27 mouse cellular contexts compared by ENCODE assay signal in genomic region chr12:104814291-104814690, GRCm38 (mm10). TPM values are rescaled to one million over a fixed set of nuclear protein-coding genes. Genes with fewer than 3 reads are reported as not detected.
A peak's percentile ranks its signal among the peaks of the same experiment; 100 is the strongest.
DNase-seq lines count a peak whose midpoint lies in the region; ATAC-seq and TF ChIP-seq lines count a peak whose summit lies in the region.
"Had no signal": no experiment of that assay in that cellular context is flagged by ENCODE, and none has a peak within 500 bp of the region (broad histone marks: within the 10 kb centered on the region; RNA-seq: fewer than 3 reads in every experiment).

No protein-coding gene starts in this region.

- H3K27me3 ChIP-seq in kidney, embryonic 15.5 days = 0 out of 2 replicates have a peak, but pooled peaks cover 3% of the 10 kb centered on the region
- H3K27me3 ChIP-seq in intestine, embryonic 16.5 days (replicated peaks; ENCODE audit: control insufficient read depth, insufficient read depth, low read length) = no peaks in the 10 kb centered on the region
- H3K27me3 ChIP-seq in limb, embryonic 14.5 days (ENCODE audit: control insufficient read depth, insufficient read depth, low read length) = peaks cover 25% of the 10 kb centered on the region; the same call in 1 of the 2 replicates
- H3K27me3 ChIP-seq: embryonic facial prominence, embryonic 13.5 days; heart, embryonic 12.5 days; midbrain, embryonic 13.5 days; neural tube, embryonic 15.5 days had no signal

- peaks cover 48% of the 10 kb centered on the region for H3K4me1 ChIP-seq in kidney, embryonic 15.5 days
- H3K4me1 ChIP-seq in intestine, embryonic 16.5 days (ENCODE audit: control insufficient read depth, insufficient read depth, low read length) = peaks cover 16% of the 10 kb centered on the region; the same call in 1 of the 2 replicates
- H3K4me1 ChIP-seq in limb, embryonic 14.5 days (ENCODE audit: control insufficient read depth, insufficient read depth, low read length) = peaks cover 48% of the 10 kb centered on the region

- no peak overlapping the region for H3K9ac ChIP-seq in kidney, embryonic 15.5 days
- no peak overlapping the region for H3K9ac ChIP-seq in intestine, embryonic 16.5 days (ENCODE audit: low read depth, low read length)
- H3K9ac ChIP-seq in limb, embryonic 14.5 days (ENCODE audit: low read depth, low read length, severe bottlenecking) = no peak overlapping the region
- H3K9ac ChIP-seq: embryonic facial prominence, embryonic 13.5 days; heart, embryonic 12.5 days; midbrain, embryonic 13.5 days; neural tube, embryonic 15.5 days had no signal

- H3K36me3 ChIP-seq in kidney, embryonic 15.5 days = no peaks in the 10 kb centered on the region
- H3K36me3 ChIP-seq in intestine, embryonic 16.5 days (ENCODE audit: control insufficient read depth, insufficient read depth, low read length) = no peaks in the 10 kb centered on the region
- no peaks in the 10 kb centered on the region for H3K36me3 ChIP-seq in limb, embryonic 14.5 days (ENCODE audit: control insufficient read depth, insufficient read depth, low read length)
- H3K36me3 ChIP-seq: embryonic facial prominence, embryonic 13.5 days; heart, embryonic 12.5 days; midbrain, embryonic 13.5 days; neural tube, embryonic 15.5 days had no signal

- TF ChIP-seq POLR2A in limb, embryonic 14.5 days (IDR thresholded peaks at IDR 0.05; ENCODE audit: borderline replicate concordance, extremely low read depth, insufficient read depth, insufficient read length) = no peak

- ATAC-seq in kidney, embryonic 15.5 days (replicated peaks; ENCODE audit: low FRiP score) = peak; percentile 52; the same call in 1 of the 2 replicates
- peak; percentile 26; the same call in 1 of the 2 replicates for ATAC-seq in intestine, embryonic 16.5 days
- peak; percentile 66 for ATAC-seq in limb, embryonic 14.5 days (ENCODE audit: low FRiP score, low read depth)
- ATAC-seq: forebrain, embryonic 16.5 days; hindbrain, embryonic 16.5 days; midbrain, embryonic 13.5 days had no signal

- no peak overlapping the region for H3K27ac ChIP-seq in kidney, embryonic 15.5 days
- no peak overlapping the region for H3K27ac ChIP-seq in intestine, embryonic 16.5 days (ENCODE audit: low read length)
- H3K27ac ChIP-seq in limb, embryonic 14.5 days (replicated peaks; ENCODE audit: low read depth, low read length) = no peak overlapping the region; the same call in 1 of the 2 replicates
- H3K27ac ChIP-seq: embryonic facial prominence, embryonic 13.5 days; heart, adult 2 months; midbrain, embryonic 13.5 days; neural tube, embryonic 15.5 days had no signal

- no peak overlapping the region for H3K4me3 ChIP-seq in kidney, embryonic 15.5 days (replicated peaks)
- H3K4me3 ChIP-seq in intestine, embryonic 16.5 days (ENCODE audit: low read length) = no peak overlapping the region
- no peak overlapping the region for H3K4me3 ChIP-seq in limb, embryonic 14.5 days (replicated peaks; ENCODE audit: low read length)
- H3K4me3 ChIP-seq: embryonic facial prominence, embryonic 13.5 days; erythroblast, embryonic 14.5 days; heart, adult 2 months; heart, embryonic 12.5 days; midbrain, embryonic 13.5 days; neural tube, embryonic 15.5 days had no signal

- peak; percentile 39 for DNase-seq in embryo, embryonic 11 days
- no peak for DNase-seq in embryo, embryonic 10.5 days (ENCODE audit: low spot score)
- no peak for DNase-seq in kidney, postnatal 4 days
- peak; percentile 31 for DNase-seq in limb, embryonic 14.5 days (ENCODE audit: low spot score)
- DNase-seq in layer of hippocampus, postnatal 25 days (ENCODE audit: extremely low spot score in 1 of 2, low spot score in 1 of 2) = no peak
- no peak for DNase-seq in thymus, postnatal 36 days
- DNase-seq: adrenal gland, adult 8-10 months; cerebellum, adult 8-10 months; cerebellum, postnatal 25 days; heart, adult 2 months; kidney, adult 18-20 months; kidney, postnatal 36 days; layer of hippocampus, postnatal 36 days; lung, postnatal 36 days; retina, postnatal 1 day; right cerebral cortex, postnatal 14 days had no signal

- 27% methylated on average over 7 of the region's 7 CpGs for WGBS in kidney, embryonic 15.5 days
- WGBS in intestine, embryonic 16.5 days = 52% methylated on average over 7 of the region's 7 CpGs
- 6% methylated on average over 7 of the region's 7 CpGs for WGBS in limb, embryonic 14.5 days

- peak overlapping the region; percentile 2; the same call in 1 of the 2 replicates for H3K4me2 ChIP-seq in kidney, embryonic 15.5 days
- H3K4me2 ChIP-seq in intestine, embryonic 16.5 days (ENCODE audit: low read depth, low read length) = no peak overlapping the region
- H3K4me2 ChIP-seq in limb, embryonic 14.5 days (replicated peaks; ENCODE audit: low read depth, low read length, severe bottlenecking) = peak overlapping the region; percentile 16
- H3K4me2 ChIP-seq: embryonic facial prominence, embryonic 13.5 days; heart, embryonic 12.5 days; liver, embryonic 11.5 days; midbrain, embryonic 13.5 days; neural tube, embryonic 15.5 days had no signal

- no peaks in the 10 kb centered on the region for H3K9me3 ChIP-seq in kidney, embryonic 15.5 days (replicated peaks)
- no peaks in the 10 kb centered on the region for H3K9me3 ChIP-seq in intestine, embryonic 16.5 days (ENCODE audit: control insufficient read depth, low read length)
- no peaks in the 10 kb centered on the region for H3K9me3 ChIP-seq in limb, embryonic 14.5 days (ENCODE audit: control insufficient read depth, low read length)
- H3K9me3 ChIP-seq: embryonic facial prominence, embryonic 13.5 days; heart, embryonic 12.5 days; midbrain, embryonic 13.5 days; neural tube, embryonic 15.5 days had no signal

RNA-seq across cellular contexts. Expression of gene Clmn, which starts 50.6 kb away (rescaled TPM):
- 4.9 and 5.5 TPM in 2 replicates for polyA plus RNA-seq in kidney, embryonic 15.5 days (2015; fragmentation: Nextera tagmentation; extraction: Ambion mirVana)
- polyA plus RNA-seq in intestine, embryonic 16.5 days (2015; fragmentation: Nextera tagmentation; extraction: Ambion mirVana) = 2.9 and 3.0 TPM in 2 replicates
- polyA plus RNA-seq in limb, embryonic 14.5 days (2012; rRNA removed) = 8.1 and 9.0 TPM in 2 replicates
- polyA plus RNA-seq in limb, embryonic 14.5 days (2014; fragmentation: Nextera tagmentation; extraction: Ambion mirVana) = 2.9 and 3.9 TPM in 2 replicates
- total RNA-seq in layer of hippocampus, postnatal 25 days (2021) = 10 to 100 TPM; 81.0 to 83.2 TPM
- total RNA-seq: CH12.LX had no signal

Comparison
In these comparisons a context has a peak if more than half of its experiments do, and no peak if none do; other contexts are left out.
1. DNase-seq: peak in embryo, embryonic 11 days (single experiment) and limb, embryonic 14.5 days (single experiment); none in embryo, embryonic 10.5 days (single experiment), kidney, postnatal 4 days (0 of 2), layer of hippocampus, postnatal 25 days (0 of 2) and thymus, postnatal 36 days (0 of 2).
2. Peak in every context shown above with its lines, with median percentiles within 50 percentile points of each other: ATAC-seq.